Mouse (Mus musculus) heart, postnatal 14 days (tissue): ENCODE measurements around the gene Olfr541. TPM values are rescaled to one million over a fixed set of nuclear protein-coding genes. Genes with fewer than 3 reads are reported as not detected.
"Not testable (repeated sequence)": the region's sequence is repeated elsewhere in the genome, so short reads cannot be mapped to it uniquely, and the experiment has no call there.

Source experiments
- DNase-seq, 2 experiments: peaks; one replicate each; pipeline ENCODE4 v3.0.0; 2021 to 2022
- intact Hi-C: fragments of 180-260 bp; cut with DNase I; formaldehyde crosslinking; loops from one replicate; pipeline ENCODE4 v1.15.1; 2025
- long read RNA-seq, 2 experiments: library from polyadenylated mRNA; stranded (forward); transcript quantifications; one replicate each; pipeline ENCODE4 v2.0.0; 2021
- total RNA-seq, 2 experiments: library from RNA; stranded (reverse); gene quantifications; 2 replicates each; pipeline ENCODE4 v1.2.3; 2021

Olfr541 gene
- total RNA-seq = not detected
- long read RNA-seq, experiment 1 = 0 reads
- long read RNA-seq, experiment 2 = 0 reads

DNA sequence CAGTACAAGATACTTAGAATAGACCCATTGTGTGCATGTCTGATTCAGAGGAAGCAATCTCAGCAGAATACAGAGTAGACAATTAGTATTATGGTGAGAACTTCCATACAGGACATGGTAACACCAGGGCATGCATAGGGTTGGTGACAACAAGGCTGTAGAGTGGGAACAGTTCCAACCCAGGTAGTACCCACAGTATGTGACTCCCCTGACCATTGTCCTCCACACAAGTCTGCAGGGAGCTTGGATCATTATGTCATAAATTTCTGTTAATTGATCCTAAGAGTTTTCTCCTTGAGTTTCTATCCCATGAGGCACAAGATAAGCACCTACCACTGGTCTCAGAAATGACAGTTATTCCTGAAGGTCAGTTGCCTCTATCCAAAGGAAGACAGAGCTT is at the start of gene Olfr541:
Gene Olfr541 (plus strand): TSS at position 301 of the 400 bp plus-strand sequence.
- DNase-seq = no peak
- intact Hi-C loops = no loop called here

DNA sequence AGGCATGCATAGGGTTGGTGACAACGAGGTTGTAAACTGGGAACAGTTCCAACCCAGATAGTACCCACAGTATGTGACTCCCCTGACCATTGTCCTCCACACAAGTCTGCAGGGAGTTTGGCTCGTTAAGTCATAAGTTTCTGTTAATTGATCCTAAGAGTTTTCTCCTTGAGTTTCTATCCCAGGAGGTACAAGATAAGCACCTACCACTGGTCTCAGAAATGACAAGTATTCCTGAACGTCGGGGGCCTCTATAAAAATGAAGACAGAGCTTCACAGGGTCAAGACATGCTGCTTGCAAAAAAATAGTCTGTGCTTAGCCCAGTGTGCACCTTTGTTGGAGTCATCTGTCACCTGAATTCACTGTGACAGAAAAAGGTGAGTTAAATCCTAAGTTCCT is 37.4 kb upstream of the Olfr541 start, which contains the start of gene Olfr539:
Gene Olfr539 (plus strand): TSS at position 301 of the 400 bp plus-strand sequence.
- intact Hi-C loops = no loop called here
- no peak for DNase-seq

DNA sequence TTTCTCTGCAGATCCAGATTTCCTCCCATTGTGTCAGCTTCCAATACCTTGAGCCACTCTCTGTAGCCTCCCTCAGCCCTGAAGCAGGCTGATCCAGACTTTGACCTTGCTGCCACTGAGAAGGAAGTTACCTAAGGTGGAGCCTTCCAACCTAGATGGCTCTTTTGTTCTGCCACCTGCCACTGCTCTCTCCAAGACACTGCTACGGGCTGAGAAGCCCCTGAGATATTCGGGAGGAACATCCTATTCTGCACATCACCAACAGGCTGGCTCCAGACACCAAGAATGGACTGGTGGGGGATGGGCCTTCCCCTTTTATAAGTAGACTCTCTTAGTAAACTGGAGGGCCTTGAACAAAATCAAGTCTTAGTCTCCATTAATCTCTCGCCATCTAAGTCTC is 26.4 kb upstream of the Olfr541 start:
- intact Hi-C loops = not testable (repeated sequence)

DNA sequence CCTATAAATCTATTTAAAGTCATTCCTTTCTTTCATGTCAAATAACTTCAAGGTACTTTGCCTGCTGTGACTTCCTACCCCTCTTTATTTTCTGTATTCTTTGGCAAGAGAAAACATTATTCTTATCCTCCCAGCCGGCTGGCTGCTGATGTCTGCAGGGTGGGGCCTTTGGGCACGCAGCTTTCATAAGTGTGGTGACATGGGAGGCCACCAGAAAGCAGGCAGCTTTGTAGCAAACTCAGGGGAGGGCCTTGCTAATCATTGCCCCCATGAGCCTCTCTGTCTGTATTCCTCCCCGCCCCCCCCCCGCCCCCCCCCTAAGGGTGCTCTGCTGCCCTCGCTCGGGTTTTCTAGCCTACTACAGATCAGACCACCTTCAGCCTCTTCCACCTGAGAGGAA is 21.2 kb upstream of the Olfr541 start:
- intact Hi-C loops = no loop called here
- DNase-seq = no peak

More for the DNA sequence above, 26.4 kb upstream of the Olfr541 start:
- DNase-seq = not testable (repeated sequence)

GRCm38 (mm10) chr7:140679591-140679990 is 17.5 kb upstream of the Olfr541 start:
- DNase-seq, intact Hi-C loops: not testable (repeated sequence)

GRCm38 (mm10) chr7:140681651-140682050 is 15.4 kb upstream of the Olfr541 start, which contains the start of gene Olfr45:
TSS of gene Olfr45 (plus strand) at chr7:140681951.
- intact Hi-C loops = loop anchor here (1.0 kb wide), 1 partner anchor 35 kb away; the partner anchor contains the start of gene Olfr53
- DNase-seq = no peak

DNA sequence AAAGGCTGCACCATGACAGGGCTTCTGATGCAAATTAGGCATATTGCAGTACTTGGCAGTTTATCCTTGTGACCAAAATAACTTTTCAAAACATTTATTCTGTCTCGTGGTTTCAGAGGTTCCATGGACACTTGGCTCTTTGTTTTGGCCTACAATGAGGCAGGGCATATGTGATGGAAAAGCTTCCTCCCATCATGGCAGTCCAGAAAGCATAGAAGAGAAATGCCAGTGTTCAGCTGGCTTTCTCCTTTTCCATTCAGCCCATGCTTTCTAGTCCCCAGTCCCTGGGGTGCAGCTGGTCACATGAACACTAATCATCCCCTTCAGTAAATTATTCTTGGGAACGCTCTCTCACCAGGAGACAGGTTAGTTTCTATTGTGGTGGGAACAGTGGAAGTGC is 9.3 kb downstream of the Olfr541 start:
- intact Hi-C loops = no loop called here
- no peak for DNase-seq

GRCm38 (mm10) chr7:140707536-140708284 is 10.6 kb downstream of the Olfr541 start:
- intact Hi-C loops = no loop called here
- DNase-seq = no peak

GRCm38 (mm10) chr7:140717155-140718055 is 20.3 kb downstream of the Olfr541 start:
- no peak for DNase-seq
- intact Hi-C loops = no loop called here

- DNase-seq = no peak
- intact Hi-C loops = no loop called here
These were observed 24.0 kb downstream of the Olfr541 start for GRCm38 (mm10) chr7:140721095-140721494.

- intact Hi-C loops = no loop called here
- DNase-seq = no peak
These were observed 28.5 kb downstream of the Olfr541 start for GRCm38 (mm10) chr7:140725558-140725957.

- DNase-seq = no peak
- intact Hi-C loops = no loop called here
These were observed 36.1 kb downstream of the Olfr541 start for GRCm38 (mm10) chr7:140733162-140733561.

GRCm38 (mm10) chr7:140747402-140747801 is 50.3 kb downstream of the Olfr541 start:
- intact Hi-C loops = no loop called here
- DNase-seq = no peak

GRCm38 (mm10) chr7:140748116-140748826 is 51.2 kb downstream of the Olfr541 start:
- intact Hi-C loops = no loop called here
- no peak for DNase-seq

- intact Hi-C loops = no loop called here
- no peak for DNase-seq
These were observed 51.7 kb downstream of the Olfr541 start for GRCm38 (mm10) chr7:140748827-140749160.

DNA sequence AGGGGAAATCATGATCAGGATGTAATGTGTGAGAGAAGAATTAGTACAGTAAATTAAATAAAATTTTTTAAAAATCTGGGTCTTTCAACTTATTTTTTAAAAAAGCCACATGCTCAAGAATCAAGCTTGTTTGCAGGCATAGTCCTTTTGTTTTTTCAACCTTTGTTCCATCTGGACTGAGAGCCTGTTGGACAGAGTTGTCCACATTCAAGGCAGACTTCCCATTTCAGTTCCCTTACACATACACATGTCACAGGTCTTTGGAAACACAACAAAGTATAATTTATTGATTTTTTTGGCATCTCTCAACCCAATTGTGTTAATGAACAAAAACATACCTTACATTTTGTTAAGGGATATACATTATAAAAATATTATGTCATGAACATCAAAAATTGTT is 57.5 kb downstream of the Olfr541 start:
- intact Hi-C loops = no loop called here
- no peak for DNase-seq

Other genes starting within 250 kb of the Olfr541 start
- not detected for gene Olfr533, start 233.9 kb upstream of the Olfr541 start, total RNA-seq
- gene Olfr535, start 213.1 kb upstream of the Olfr541 start, total RNA-seq = not detected
- gene Olfr536, start 189.9 kb upstream of the Olfr541 start, total RNA-seq = not detected
- not detected for gene Olfr538, start 129.4 kb upstream of the Olfr541 start, total RNA-seq
- not detected for gene Olfr46, start 96.0 kb upstream of the Olfr541 start, total RNA-seq
- not detected for gene Olfr61, start 68.3 kb upstream of the Olfr541 start, total RNA-seq
- gene Olfr53, start 50.8 kb upstream of the Olfr541 start, total RNA-seq = not detected
- gene Olfr539, start 37.3 kb upstream of the Olfr541 start, total RNA-seq = not detected
- not detected for gene Olfr45, start 15.3 kb upstream of the Olfr541 start, total RNA-seq
- 1 to 10 TPM in 1 of 2 experiments, under 1 TPM in 1; 0.93 to 5.7 TPM for gene Cyp2e1, start 66.5 kb downstream of the Olfr541 start, total RNA-seq
- not detected for gene Syce1, start 90.6 kb downstream of the Olfr541 start, total RNA-seq
- under 1 TPM; 0.22 to 0.36 TPM for gene Zfp941, start 124.9 kb downstream of the Olfr541 start, total RNA-seq
- not detected for gene Urah, start 137.8 kb downstream of the Olfr541 start, total RNA-seq
- gene Scgb1c1, start 148.3 kb downstream of the Olfr541 start, total RNA-seq = 1 to 10 TPM; 6.2 to 8.4 TPM
- not detected for gene Odf3, start 150.5 kb downstream of the Olfr541 start, total RNA-seq
- not detected for gene Gm45785, start 159.1 kb downstream of the Olfr541 start, total RNA-seq
- gene Ric8a, start 159.7 kb downstream of the Olfr541 start, total RNA-seq = 10 to 100 TPM; 23.7 to 24.5 TPM
- gene Bet1l, start 160.3 kb downstream of the Olfr541 start, total RNA-seq = 10 to 100 TPM; 11.3 to 12.5 TPM
- gene Psmd13, start 184.7 kb downstream of the Olfr541 start, total RNA-seq = 10 to 100 TPM; 92.6 to 92.8 TPM
- gene Sirt3, start 185.0 kb downstream of the Olfr541 start, total RNA-seq = 10 to 100 TPM; 54.6 to 56.2 TPM
- 1,000 to 10,000 TPM; 2,004 to 2,091 TPM for gene Cox8b, start 203.2 kb downstream of the Olfr541 start, total RNA-seq
- not detected for gene Nlrp6, start 223.6 kb downstream of the Olfr541 start, total RNA-seq
- 1 to 10 TPM; 7.4 to 7.7 TPM for gene Pgghg, start 244.1 kb downstream of the Olfr541 start, total RNA-seq